Mouse (Mus musculus): ENCODE measurements around the gene Rad9b. TPM values are rescaled to one million over a fixed set of nuclear protein-coding genes. Genes with fewer than 3 reads are reported as not detected.
A peak's percentile ranks its signal among the peaks of the same experiment; 100 is the strongest.

Gene Rad9b
- polyA plus RNA-seq, 1 experiment from 2014 or later: 9.1 TPM

DNA sequence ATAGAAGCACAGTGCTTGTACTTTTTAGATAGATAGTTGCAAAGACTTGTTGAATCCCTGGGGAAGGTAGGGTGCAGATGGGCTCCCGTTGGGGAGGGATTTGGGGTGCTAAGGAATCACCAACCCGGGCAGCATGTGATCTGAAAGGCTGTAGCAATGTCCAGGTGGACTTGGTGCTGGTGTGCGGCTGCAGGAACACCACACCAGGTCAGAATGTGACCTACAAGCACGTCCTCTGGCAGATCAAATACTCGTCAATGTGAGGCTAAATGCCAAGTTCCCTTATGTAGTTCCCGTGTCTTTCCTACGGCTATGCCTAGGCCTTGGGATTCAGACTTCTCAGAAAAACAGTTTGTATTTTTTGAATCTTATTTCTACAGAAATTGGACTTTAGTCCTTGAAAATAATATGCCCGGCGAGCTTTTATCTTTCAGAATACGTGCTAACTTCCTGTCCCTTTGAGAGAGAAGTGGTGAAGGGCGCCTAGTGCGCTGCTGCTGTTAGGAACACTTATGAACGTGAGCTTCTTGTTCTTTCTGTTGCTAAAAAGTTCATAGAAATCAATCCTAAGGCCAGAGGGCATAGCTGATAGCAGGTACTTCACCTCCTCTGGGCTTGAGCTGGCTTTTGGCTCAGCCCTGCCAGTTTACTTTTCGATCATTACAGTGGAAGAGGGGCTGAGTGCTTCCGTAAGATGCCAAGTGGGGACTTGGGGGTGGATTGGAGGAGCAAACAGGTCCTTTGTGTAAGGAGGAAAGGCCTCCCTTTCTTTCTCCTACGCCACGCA lies 62.3 kb downstream of the Rad9b start:
- Histone ChIP-seq H3K4me2 (no peak overlapping the region), H3K9ac (0 out of 2 replicates have a peak overlapping the region, but pooled peaks have one; percentile 4)

DNA sequence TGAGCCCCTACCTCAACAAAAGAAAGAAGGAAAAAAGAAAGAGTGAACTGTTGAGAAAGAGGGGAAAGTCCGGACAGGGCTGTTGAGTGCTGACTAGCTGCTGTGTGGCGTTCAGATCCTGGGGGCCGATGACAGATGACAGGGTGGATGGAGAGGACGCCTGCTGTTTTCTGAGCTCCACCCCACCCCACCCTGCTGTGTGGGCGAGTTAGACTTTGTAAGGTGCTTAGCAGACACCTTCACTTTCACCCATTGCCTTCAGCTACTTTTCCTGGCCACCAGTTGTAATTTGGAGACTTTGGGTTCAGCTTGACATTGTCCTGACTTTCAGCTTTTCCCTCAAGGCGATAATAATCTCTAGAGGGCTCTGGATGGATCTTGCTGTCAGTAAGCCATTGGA lies 62.9 kb downstream of the Rad9b start:
- H3K27ac ChIP-seq (ENCODE audit: poor library complexity, severe bottlenecking): no peak overlapping the region
- 37% methylated on average over 6 of the region's 6 CpGs for WGBS
- H3K36me3 ChIP-seq: peaks cover 19% of the 10 kb centered on the region
- H3K4me2 ChIP-seq: no peak overlapping the region
- no peak overlapping the region for H3K4me3 ChIP-seq
- H3K9me3 ChIP-seq (replicated peaks): 0 out of 2 replicates have a peak, but pooled peaks cover 2% of the 10 kb centered on the region
- 0 out of 2 replicates have a peak overlapping the region, but pooled peaks have one; percentile 4 for H3K9ac ChIP-seq
- H3K27me3 ChIP-seq (replicated peaks): no peaks in the 10 kb centered on the region
- ATAC-seq (ENCODE audit: insufficient number of reproducible peaks, low FRiP score): no peak
- peaks cover 62% of the 10 kb centered on the region for H3K4me1 ChIP-seq (replicated peaks)

More for the DNA sequence above, 62.3 kb downstream of the Rad9b start:
- Histone ChIP-seq H3K4me1 (replicated peaks) (peaks cover 61% of the 10 kb centered on the region), H3K27me3 (replicated peaks) (no peaks in the 10 kb centered on the region), H3K4me3 (no peak overlapping the region), H3K27ac (ENCODE audit: poor library complexity, severe bottlenecking) (no peak overlapping the region; the same call in 1 of the 2 replicates), H3K9me3 (replicated peaks) (0 out of 2 replicates have a peak, but pooled peaks cover 2% of the 10 kb centered on the region), H3K36me3 (peaks cover 19% of the 10 kb centered on the region)
- ATAC-seq (ENCODE audit: insufficient number of reproducible peaks, low FRiP score): no peak
- 64% methylated on average over 17 of the region's 17 CpGs for WGBS

DNA sequence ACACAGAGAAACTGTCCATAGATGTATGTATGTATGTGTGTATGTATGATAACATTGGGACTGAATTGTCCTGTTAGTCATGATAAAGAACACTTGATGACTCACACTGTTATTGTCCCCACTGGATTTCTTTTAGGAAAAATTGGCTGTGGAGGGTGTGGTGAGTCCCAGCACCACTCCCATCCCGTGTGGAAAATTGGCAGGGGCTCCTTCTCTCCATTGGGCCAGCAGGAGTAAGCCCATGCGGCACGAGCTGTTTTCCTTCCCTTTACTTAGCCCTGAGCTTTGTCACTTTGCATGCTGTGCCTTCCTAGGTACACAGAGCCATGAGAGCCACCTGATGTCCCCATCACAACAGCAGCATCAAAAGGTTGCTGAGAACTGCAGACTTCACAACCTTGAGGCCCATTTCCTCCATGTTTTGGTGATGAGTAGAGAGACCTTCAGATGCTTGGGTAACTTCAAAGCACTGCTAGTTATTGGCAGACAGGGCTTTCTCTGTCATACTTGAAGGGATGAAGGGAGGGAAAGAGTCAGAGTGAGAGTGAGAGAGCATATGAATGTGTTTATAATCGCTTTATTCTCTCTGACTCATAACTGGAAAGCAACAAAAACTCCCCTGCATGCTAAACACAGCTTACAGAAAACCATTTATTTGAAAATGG lies 65.8 kb downstream of the Rad9b start:
- no peak overlapping the region for H3K27ac ChIP-seq (ENCODE audit: poor library complexity, severe bottlenecking)

DNA sequence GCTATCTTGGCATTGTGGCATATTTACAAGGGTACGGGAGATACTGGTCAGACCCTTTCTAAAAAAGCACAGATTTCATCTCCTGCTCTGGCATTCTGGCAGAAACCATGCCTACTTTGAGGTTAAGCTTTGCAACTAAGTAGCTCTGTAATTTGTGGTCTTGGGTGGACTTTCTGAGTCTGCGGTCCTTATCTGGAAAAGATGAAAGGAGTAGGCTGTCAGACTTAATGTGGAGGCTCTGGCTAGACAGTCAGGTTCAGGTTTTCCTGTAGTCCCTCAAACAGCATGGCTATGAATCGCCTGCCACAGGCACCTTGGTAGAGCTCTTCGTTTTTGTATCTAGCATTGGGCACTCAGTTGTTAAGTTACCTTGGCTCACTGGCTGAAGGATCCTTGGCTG lies 67.0 kb downstream of the Rad9b start:
- Histone ChIP-seq H3K27ac (ENCODE audit: poor library complexity, severe bottlenecking) (no peak overlapping the region), H3K4me2 (no peak overlapping the region), H3K36me3 (peaks cover 19% of the 10 kb centered on the region), H3K4me3 (no peak overlapping the region), H3K9ac (no peak overlapping the region), H3K27me3 (replicated peaks) (no peaks in the 10 kb centered on the region), H3K4me1 (replicated peaks) (peaks cover 36% of the 10 kb centered on the region), H3K9me3 (replicated peaks) (0 out of 2 replicates have a peak, but pooled peaks cover 2% of the 10 kb centered on the region)
- ATAC-seq (ENCODE audit: insufficient number of reproducible peaks, low FRiP score): no peak
- 71% methylated on average over 4 of the region's 4 CpGs for WGBS

More for the DNA sequence above, 65.8 kb downstream of the Rad9b start:
- H3K9ac ChIP-seq: no peak overlapping the region
- no peak for ATAC-seq (ENCODE audit: insufficient number of reproducible peaks, low FRiP score)
- 0 out of 2 replicates have a peak, but pooled peaks cover 2% of the 10 kb centered on the region for H3K9me3 ChIP-seq (replicated peaks)
- no peak overlapping the region for H3K4me2 ChIP-seq
- H3K36me3 ChIP-seq: peaks cover 19% of the 10 kb centered on the region
- 69% methylated on average over 4 of the region's 4 CpGs for WGBS
- H3K4me1 ChIP-seq (replicated peaks): peaks cover 48% of the 10 kb centered on the region
- no peaks in the 10 kb centered on the region for H3K27me3 ChIP-seq (replicated peaks)
- H3K4me3 ChIP-seq: no peak overlapping the region

DNA sequence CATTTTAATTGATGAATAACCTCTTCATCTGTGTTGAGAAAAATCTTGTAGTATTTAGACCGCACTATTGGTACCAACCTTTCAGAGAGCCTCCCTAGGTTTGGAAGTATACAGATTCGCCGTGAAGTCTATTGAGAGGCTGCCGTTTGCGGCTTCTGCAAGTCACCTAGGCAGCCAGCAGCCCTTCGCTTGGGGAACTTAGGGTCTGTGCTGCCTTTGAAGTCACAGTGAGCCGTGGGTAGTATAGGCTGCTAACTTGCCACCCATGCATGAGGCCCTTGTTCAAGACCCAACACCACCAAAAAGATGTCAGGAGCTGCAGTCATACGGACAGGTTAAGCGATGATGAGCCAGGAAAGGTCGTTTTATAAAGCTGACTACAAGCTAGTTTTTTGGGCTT lies 67.8 kb downstream of the Rad9b start:
- H3K27me3 ChIP-seq (replicated peaks): no peaks in the 10 kb centered on the region
- H3K9ac ChIP-seq: peak overlapping the region; percentile 97; the same call in 1 of the 2 replicates
- peak overlapping the region; percentile 99 for H3K4me2 ChIP-seq
- H3K36me3 ChIP-seq: peaks cover 19% of the 10 kb centered on the region
- WGBS: 88% methylated on average over 10 of the region's 10 CpGs
- ATAC-seq (ENCODE audit: insufficient number of reproducible peaks, low FRiP score): no peak
- no peak overlapping the region for H3K27ac ChIP-seq (ENCODE audit: poor library complexity, severe bottlenecking)
- H3K4me3 ChIP-seq: peak overlapping the region; percentile 85; the same call in 1 of the 2 replicates
- peaks cover 31% of the 10 kb centered on the region for H3K4me1 ChIP-seq (replicated peaks)
- H3K9me3 ChIP-seq (replicated peaks): 0 out of 2 replicates have a peak, but pooled peaks cover 2% of the 10 kb centered on the region

DNA sequence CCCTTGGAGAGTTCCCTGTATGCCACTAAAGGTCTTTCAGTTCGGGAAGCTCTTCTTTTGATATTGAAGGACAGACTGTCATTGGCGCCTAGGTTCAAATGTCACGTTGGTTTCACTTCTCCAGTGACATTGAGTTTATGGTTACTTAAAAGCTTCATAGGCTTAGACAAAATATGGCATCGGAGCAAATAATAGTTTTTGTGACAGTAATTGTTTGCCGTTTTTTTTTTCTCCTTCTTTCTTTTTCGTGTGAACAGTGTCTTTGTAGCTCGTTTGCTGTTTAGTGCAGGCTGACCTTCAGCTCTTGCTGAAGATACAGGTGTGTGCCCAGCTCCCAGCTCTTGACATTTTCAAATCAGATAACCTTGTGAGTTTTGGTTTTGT lies 68.3 kb downstream of the Rad9b start:
- H3K4me2 ChIP-seq: peak overlapping the region; percentile 99
- no peaks in the 10 kb centered on the region for H3K27me3 ChIP-seq (replicated peaks)
- H3K36me3 ChIP-seq: peaks cover 19% of the 10 kb centered on the region
- 53% methylated on average over 7 of the region's 7 CpGs for WGBS
- H3K9me3 ChIP-seq (replicated peaks): 0 out of 2 replicates have a peak, but pooled peaks cover 2% of the 10 kb centered on the region
- peak overlapping the region; percentile 87; the same call in 1 of the 2 replicates for H3K27ac ChIP-seq (ENCODE audit: poor library complexity, severe bottlenecking)
- H3K9ac ChIP-seq: peak overlapping the region; percentile 97
- peaks cover 31% of the 10 kb centered on the region for H3K4me1 ChIP-seq (replicated peaks)
- peak overlapping the region; percentile 85 for H3K4me3 ChIP-seq
- ATAC-seq (ENCODE audit: insufficient number of reproducible peaks, low FRiP score): no peak

DNA sequence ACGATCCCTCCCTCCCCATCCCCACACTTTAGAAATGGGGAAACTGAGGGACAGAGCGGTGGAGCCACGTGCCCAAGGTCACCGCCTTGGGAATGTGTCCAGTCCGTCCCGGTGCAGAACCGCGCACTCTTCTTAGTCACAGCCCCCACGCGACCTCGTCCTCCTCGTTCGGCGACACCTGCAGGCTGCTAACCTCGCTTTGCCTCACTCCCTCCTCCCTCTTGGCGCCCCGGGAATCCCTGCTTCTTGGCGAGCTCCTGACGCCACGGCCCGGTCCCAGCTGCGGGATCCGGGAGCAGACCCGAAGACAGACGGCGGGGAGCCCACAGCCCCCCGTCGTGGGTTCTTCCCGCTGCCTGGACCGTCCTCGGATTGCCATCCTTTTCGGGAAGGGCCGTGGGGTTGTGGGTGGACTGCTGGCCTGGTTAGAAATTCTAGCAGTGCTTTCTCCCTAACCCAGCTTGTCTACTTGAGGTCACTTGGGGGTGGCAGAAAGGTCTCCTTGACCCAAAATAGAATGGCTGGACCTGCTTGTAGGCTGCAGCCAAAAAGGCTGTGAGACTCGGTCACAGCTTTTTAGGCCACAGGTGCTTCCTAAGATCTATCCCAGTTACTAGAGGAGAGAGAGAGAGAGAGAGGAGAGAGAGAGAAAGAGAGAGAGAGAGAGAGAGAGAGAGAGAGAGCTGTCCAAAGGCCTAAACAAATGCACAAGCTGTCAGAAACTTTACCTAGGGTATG lies 68.8 kb downstream of the Rad9b start:
- Histone ChIP-seq H3K36me3 (peaks cover 19% of the 10 kb centered on the region), H3K4me1 (replicated peaks) (peaks cover 37% of the 10 kb centered on the region), H3K27ac (ENCODE audit: poor library complexity, severe bottlenecking) (peak overlapping the region; percentile 87), H3K9ac (peak overlapping the region; percentile 97), H3K4me2 (peak overlapping the region; percentile 99), H3K9me3 (replicated peaks) (0 out of 2 replicates have a peak, but pooled peaks cover 2% of the 10 kb centered on the region), H3K27me3 (replicated peaks) (no peaks in the 10 kb centered on the region), H3K4me3 (peak overlapping the region; percentile 85)
- ATAC-seq (ENCODE audit: insufficient number of reproducible peaks, low FRiP score): peak; percentile 42
- under 1% methylated on average over 34 of the region's 34 CpGs for WGBS

DNA sequence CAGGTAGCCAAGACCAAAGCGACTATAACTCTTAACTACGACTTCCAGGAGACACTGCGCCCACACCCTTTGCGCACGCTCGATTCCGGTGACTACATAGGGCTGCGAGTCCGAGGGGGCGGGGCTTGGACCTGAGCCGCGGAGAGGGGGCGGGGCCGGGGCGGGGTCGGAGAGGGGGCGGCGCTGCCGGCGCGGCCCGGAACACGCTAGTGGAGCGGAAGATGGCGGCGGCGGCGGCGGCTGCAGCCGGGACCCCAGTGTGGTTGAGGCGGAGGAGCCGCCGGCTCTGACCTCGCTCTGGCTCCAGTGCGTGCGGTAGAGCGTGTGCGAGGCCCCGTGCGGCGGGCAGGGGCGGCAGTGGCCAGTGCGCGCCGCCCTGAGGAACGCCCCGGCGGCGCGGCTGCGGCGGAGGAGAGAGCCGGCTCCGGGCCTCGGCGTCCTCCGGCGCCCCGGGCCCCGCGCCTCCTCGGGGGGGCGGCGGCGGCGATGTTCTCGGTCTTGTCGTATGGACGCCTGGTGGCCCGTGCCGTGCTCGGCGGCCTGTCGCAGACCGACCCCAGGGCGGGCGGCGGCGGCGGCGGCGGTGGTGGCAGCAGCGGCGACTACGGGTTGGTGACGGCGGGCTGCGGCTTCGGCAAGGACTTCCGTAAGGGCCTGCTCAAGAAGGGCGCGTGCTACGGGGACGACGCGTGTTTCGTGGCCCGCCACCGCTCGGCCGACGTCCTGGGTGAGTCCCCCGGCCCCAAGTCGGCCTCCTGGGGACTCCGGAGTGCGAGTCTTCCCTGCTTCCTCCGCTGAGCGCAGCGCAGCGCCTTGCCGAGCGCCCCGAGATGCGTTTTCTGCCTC lies 69.6 kb downstream of the Rad9b start, which contains the start of gene Pptc7:
Pptc7 (plus strand) TSS at position 183 of the 846 bp plus-strand sequence.
- H3K27me3 ChIP-seq (replicated peaks): no peaks in the 10 kb centered on the region
- no peaks in the 10 kb centered on the region for H3K9me3 ChIP-seq (replicated peaks)
- peak within 1 kb of the TSS; percentile 85 for H3K4me3 ChIP-seq
- H3K27ac ChIP-seq (ENCODE audit: poor library complexity, severe bottlenecking): peak within 1 kb of the TSS; percentile 87
- peaks cover 17% of the 10 kb centered on the region for H3K36me3 ChIP-seq
- peak within 1 kb of the TSS; percentile 99 for H3K4me2 ChIP-seq
- H3K9ac ChIP-seq: peak within 1 kb of the TSS; percentile 97
- ATAC-seq (ENCODE audit: insufficient number of reproducible peaks, low FRiP score): peak; percentile 91
- under 1% methylated on average over 106 of the region's 114 CpGs for WGBS
- peaks cover 40% of the 10 kb centered on the region for H3K4me1 ChIP-seq (replicated peaks)

DNA sequence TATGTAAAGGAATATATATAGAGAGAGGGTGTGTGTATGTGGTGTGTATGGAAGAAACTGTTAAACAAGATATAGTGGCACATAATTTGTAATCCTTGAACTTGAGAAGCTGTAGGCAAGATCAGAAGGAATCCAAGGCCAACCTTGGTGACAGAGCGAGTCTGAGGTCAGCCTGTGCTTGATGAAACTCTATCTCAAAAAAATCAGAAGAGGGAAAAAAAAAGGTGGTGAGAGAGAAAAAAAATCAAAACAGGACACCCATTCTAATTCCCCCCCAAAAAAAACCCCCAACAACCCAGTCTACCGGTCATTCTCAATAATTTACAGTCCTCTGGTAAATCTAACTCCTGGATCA lies 70.2 kb downstream of the Rad9b start:
- peaks cover 12% of the 10 kb centered on the region for H3K36me3 ChIP-seq
- no peaks in the 10 kb centered on the region for H3K27me3 ChIP-seq (replicated peaks)
- H3K27ac ChIP-seq (ENCODE audit: poor library complexity, severe bottlenecking): no peak overlapping the region
- no peaks in the 10 kb centered on the region for H3K9me3 ChIP-seq (replicated peaks)
- H3K9ac ChIP-seq: no peak overlapping the region
- H3K4me1 ChIP-seq (replicated peaks): peaks cover 40% of the 10 kb centered on the region
- peak overlapping the region; percentile 99 for H3K4me2 ChIP-seq
- 24% methylated on average over 2 of the region's 2 CpGs for WGBS
- no peak for ATAC-seq (ENCODE audit: insufficient number of reproducible peaks, low FRiP score)
- H3K4me3 ChIP-seq: peak overlapping the region; percentile 85; the same call in 1 of the 2 replicates

DNA sequence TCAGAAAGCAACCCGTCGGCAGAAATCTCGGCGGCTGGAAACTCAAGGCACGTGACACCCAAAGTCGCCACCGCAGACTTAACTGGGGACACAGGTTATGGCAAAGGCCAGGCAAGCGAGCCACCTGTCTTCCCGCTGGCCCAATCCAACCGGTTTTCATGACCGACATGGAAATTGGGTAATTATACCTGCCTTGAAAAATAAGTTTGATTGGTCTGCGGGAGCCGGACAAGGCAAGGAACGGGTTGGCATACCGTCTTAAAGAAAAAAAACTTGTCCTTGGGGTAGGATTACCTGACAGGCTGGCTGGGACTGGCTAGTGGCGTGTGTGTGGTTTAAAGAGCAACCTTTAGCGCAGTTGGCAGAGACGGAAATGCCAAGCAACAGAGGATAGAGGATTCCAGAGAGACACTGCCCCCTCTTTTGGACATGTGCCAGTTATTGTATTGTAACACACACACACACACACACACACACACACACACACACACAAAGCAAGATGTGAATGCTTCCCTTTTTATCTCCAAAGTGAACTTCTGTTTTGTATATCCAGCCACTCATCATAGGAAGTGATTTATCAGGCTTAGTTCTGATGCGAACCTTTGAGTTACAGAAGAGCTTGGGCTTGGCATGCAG lies 73.1 kb downstream of the Rad9b start:
- Histone ChIP-seq H3K4me3 (no peak overlapping the region), H3K27ac (ENCODE audit: poor library complexity, severe bottlenecking) (no peak overlapping the region)

More for the DNA sequence above, 73.1 kb downstream of the Rad9b start:
- Histone ChIP-seq H3K9me3 (replicated peaks) (no peaks in the 10 kb centered on the region), H3K9ac (0 out of 2 replicates have a peak overlapping the region, but pooled peaks have one; percentile 9), H3K4me2 (peak overlapping the region; percentile 55), H3K4me1 (replicated peaks) (peaks cover 25% of the 10 kb centered on the region), H3K36me3 (no peaks in the 10 kb centered on the region), H3K27me3 (replicated peaks) (no peaks in the 10 kb centered on the region)
- WGBS: 28% methylated on average over 19 of the region's 19 CpGs
- ATAC-seq (ENCODE audit: insufficient number of reproducible peaks, low FRiP score): no peak

Data from heart, embryonic 12.5 days (tissue).